Mouse (Mus musculus) T-helper 2 cell (primary cell): ENCODE measurements around the gene Sccpdh.

Experiments
- in situ Hi-C: fragments of 300-600 bp; cut with MboI, MseI; formaldehyde crosslinking; loops from one replicate; pipeline ENCODE4 v1.15.1; 2025; ENCODE audit warnings: high pct_unique_total_duplicates

Gene Sccpdh

DNA sequence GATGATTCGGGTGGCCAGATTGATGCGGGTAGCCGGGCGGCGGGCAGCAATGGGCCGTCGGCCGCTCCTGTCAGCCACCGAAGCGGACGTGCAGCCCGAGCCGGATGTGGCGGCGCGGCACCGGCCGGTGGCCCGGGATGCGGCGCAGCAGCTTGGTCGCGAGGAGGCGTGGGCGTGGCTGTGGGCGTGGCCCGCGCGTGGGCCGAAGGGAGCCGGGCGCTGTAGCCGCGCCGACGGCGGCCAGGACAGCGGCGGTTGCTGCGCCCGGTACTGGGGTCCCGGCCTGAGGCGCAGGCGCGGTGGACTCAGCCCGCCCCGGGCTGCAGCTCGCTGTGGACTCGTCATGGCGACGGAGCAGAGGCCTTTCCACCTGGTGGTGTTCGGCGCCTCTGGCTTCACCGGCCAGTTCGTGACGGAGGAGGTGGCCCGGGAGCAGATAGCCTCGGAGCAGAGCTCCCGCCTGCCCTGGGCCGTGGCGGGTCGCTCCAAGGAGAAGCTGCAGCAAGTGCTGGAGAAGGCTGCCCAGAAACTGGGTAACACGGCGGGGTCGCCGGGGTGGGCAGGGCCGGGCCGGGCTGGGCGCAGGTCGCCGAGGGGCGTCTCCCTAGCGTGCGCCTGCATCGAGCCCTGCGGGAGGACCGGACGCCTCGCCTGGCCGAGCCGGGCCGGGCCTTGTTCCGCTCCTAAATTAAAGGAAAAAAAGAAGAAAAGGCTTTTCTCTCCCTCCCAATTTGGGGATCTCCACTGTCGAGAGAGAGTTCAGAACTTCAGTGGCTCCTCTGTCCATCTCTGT, at the start of gene Sccpdh:
TSS of gene Sccpdh (plus strand) at position 198 of the 793 bp plus-strand sequence.
- in situ Hi-C loops = no loop called here

DNA sequence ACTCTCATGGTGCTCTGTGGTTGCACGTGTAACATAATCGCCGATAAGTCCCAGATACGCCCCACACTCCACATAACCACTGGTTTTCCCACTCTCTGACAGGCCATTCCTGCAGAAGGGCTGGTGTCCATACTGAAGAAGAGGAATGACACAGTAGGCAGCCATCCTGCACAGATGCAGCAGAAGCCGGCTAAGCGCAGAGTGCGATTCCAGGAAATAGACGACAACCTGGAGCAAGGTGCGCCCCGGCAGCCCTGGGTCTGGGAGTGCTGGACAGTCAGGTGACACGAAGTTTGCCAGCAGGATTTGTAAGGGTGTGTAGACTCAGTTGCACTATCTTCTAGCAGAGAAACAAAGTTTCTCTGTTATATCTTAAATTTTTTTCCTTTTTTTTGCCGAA, 45.3 kb upstream of the Sccpdh start:
- in situ Hi-C loops = no loop called here

GRCm38 (mm10) chr1:179623657-179624056, 44.4 kb upstream of the Sccpdh start:
- in situ Hi-C loops = no loop called here

DNA sequence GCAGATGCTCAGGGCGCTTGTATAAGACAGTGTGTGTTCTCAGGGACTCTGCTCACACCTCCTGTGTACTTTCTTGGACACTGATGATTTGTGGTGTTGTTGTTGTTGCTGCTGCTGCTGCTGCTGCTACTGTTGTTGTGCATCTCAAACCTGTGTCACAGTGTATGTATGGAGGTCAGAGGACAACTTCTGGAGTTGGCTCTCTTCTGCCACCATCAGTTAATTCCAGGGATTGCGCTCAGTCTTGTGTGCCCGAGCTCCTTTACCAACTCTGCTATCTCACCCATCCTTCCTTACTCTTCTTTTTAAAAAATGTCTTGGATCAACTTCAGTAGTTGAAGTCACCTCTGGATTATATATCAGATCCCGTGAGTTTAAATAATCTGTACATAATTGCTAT, 43.7 kb upstream of the Sccpdh start:
- in situ Hi-C loops = no loop called here

DNA sequence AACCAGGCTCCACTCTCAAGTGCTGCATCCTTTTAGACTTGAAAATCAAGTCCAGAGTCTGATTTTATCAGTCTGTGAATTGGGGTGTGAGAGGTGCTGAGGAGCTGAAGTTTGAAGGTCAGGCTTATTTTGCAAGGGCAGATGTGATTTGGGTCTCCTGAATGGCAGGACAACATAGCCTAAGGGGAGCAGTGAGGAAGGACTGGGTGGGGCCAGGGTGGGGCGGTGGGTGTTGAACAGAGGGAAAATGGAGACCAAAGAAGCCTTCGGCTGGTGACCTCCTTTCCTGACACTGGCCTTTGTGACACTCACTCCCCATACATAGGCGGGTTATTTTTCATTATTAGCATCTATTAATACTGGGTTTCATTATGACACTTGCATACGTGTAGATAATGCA, 40.2 kb upstream of the Sccpdh start:
- in situ Hi-C loops = no loop called here

DNA sequence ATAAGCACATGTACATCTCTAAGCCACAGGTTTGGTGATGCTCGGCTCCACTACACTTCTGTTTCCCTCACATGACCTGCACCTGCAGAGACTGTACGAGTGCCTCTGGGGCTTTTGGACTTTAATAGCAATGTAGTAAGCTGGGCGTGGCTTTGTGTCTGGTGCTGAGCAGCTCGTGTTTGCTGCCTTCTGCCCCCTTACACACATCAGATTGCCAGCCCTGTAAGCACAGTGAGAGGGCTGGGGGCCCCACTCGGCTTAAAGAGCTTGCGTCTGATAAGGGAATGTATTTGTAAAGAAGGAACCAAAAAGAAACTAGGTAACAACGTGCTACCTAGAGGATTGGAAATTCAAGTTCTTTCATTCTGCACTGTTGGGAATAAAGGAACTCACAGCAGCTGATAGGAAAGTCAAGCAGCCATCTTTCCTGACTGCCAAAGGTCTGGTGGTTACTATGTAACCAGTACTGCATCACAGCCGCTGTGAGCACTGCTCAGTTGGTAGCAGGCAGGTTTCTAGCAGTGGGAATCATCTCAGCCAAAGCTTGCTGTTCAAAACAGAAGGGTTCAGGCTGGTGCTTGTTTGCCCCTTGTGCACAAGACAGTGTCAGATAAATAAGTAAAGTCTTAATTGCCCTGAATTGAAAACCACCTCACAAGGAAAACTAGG, 39.4 kb upstream of the Sccpdh start:
- in situ Hi-C loops = no loop called here

- in situ Hi-C loops = no loop called here
Measured at GRCm38 (mm10) chr1:179629276-179629675, 38.7 kb upstream of the Sccpdh start.

DNA sequence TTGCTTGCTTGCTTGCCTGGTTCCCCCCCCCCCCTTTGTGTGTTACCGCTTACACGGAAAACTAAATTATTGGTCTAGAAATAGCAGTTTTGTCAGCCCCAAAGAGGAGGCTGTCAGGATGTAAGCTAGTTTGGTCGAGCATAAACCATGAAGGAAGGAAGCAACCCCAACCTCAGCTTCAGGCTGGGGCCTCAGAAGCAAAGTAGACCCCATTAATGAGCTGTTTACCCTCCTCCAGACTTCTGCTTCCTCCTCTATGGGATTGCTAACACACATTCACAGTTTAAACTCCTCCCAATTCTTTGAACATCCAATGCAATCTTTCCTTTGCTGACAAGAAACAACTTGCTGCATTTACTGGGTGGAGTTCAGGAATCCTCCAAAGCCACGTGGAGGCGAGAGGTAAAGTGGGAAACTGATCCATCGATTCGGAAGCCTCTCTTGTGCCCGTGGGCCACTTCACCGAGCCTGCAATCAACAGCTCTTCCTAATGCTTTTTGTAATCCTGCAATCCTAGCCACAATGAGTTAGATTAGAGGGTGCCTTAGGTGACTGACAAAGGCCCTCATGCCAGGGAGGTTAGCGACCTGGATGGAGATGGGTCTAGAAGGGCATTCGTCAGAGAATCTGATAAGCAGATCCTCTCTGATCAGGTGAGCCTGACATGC, 35.1 kb upstream of the Sccpdh start:
- in situ Hi-C loops = loop anchor here (5.0 kb wide), 1 partner anchor 126 kb away; no protein-coding TSS in a partner anchor

GRCm38 (mm10) chr1:179633414-179633752, 34.6 kb upstream of the Sccpdh start:
- in situ Hi-C loops = loop anchor here (5.0 kb wide), 1 partner anchor 126 kb away; no protein-coding TSS in a partner anchor

- in situ Hi-C loops = loop anchor here (5.0 kb wide), 1 partner anchor 127 kb away; no protein-coding TSS in a partner anchor
Measured at GRCm38 (mm10) chr1:179634159-179634558, 33.9 kb upstream of the Sccpdh start.

DNA sequence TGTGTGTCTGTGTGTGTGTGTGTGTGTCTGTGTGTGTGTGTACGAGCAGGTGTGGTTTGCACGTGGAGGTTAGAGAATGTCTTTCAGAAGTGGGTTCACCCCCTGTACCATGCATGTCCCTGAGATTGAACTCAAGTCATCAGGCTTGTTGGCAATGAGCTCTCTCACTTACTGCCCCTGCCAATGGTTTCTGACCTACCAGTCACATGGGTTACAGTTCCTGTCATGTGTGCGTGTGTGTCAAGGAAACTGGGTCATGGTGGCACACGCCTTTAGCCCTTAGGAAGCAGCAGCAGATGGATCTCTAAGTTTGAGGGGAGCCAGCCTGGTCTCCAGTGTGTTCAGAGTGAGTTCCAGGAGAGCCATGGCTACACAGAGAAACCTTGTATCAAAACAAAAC, 25.3 kb upstream of the Sccpdh start:
- in situ Hi-C loops = loop anchor here (10.0 kb wide), 1 partner anchor 92 kb away; no protein-coding TSS in a partner anchor

DNA sequence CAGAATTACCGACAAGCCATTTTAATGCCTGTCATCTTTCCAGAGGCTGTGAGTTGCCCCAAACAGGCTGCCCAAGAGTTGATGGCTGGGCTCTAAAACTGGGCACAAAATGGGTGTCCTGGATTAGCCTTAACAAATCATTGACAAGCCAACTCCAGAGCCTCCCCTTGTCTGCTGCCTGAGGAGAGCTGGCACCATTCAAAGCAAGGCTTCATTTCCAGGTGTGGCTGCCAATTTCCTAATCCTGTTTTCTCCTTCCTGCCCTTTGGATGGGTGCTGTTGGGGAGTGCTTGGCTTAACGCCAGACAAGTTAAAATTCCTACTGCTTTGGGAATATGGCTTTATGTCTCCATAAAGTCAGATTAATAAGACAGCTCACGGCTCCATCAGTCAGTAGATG, 23.9 kb upstream of the Sccpdh start:
- in situ Hi-C loops = loop anchor here (10.0 kb wide), 1 partner anchor 91 kb away; no protein-coding TSS in a partner anchor

DNA sequence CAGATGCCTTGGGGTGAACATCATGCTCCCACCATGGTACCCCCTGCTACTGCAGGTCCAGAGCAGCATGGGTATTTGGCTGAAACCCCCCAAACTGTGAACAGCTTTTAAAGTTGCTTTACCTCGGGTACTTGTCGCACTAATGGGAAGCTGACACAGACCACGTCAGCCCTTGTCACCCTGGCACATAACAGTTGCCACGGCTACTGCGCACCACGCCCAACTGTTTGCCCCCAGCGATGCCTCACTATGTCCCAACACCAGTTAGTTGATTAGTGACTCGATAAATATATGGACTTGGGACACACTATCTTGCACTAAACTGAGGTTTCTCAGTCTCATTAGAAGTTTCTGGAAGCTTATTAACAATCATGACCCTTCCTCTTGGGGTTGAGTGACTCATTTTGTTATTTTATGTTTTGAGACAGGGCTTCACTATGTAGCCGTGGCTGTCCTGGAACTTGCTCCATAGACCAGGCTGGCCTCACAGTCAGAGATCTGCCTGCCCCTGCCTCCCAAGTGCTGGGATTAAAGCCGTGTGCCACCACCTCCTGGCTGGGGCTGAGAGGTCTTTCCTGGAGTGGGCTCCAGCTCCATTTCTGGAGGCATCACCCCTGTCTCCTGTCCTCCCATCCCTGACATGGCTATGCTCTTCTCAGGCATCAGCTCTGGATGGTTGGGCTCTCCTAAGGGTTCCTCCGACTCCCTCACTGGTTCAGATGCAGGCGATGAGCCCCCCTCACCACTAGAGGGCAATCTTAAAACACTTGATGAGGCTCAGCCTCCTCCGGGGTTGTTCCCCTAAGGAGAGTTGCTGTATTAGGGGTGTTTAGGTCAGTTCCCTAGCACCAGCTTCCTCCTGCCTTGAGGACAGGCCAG, 22.7 kb upstream of the Sccpdh start:
- in situ Hi-C loops = loop anchor here (10.0 kb wide), 1 partner anchor 89 kb away; no protein-coding TSS in a partner anchor

GRCm38 (mm10) chr1:179645980-179646268, 22.1 kb upstream of the Sccpdh start:
- in situ Hi-C loops = loop anchor here (10.0 kb wide), 1 partner anchor 89 kb away; no protein-coding TSS in a partner anchor

- in situ Hi-C loops = loop anchor here (10.0 kb wide), 1 partner anchor 86 kb away; no protein-coding TSS in a partner anchor
Measured at GRCm38 (mm10) chr1:179648678-179649077, 19.3 kb upstream of the Sccpdh start.

DNA sequence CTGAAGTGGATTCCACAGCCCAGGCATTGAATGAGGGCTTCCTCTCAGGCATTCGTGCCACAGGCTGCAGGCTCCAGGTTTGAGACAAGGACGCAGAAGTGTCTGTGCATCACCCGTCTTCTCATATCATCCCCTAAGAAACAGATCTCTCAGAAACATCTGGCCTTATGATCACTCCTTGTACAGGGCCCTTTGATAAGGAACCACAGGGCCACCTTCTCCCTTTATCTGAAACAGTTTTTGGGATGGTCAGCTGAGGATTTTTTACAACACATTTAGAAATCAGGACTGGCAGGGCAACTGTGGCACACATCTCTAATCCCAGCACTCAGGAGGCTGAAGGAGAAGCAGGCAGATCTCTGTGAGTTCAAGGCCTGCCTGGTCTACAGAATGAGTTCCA, 18.7 kb upstream of the Sccpdh start:
- in situ Hi-C loops = loop anchor here (10.0 kb wide), 1 partner anchor 85 kb away; no protein-coding TSS in a partner anchor

DNA sequence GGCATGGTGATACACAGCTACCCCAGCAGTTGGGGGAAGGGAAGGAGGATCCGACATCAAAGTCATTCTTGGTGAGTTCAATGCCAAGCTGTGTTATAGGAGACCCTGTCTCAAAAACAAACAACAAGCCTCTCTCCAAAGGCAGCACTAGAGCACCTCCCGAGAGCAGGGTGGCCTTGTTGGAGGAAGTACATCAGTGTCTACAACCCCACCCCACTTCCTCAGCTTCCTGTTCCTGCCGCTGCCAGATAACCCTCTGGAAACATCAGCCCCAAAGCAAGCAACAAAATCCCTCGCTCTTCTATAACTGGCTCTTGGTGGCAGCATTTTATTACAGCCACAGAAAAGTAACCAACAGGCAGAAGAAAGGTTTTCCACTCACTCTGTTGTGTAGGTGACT, 17.7 kb upstream of the Sccpdh start:
- in situ Hi-C loops = no loop called here

DNA sequence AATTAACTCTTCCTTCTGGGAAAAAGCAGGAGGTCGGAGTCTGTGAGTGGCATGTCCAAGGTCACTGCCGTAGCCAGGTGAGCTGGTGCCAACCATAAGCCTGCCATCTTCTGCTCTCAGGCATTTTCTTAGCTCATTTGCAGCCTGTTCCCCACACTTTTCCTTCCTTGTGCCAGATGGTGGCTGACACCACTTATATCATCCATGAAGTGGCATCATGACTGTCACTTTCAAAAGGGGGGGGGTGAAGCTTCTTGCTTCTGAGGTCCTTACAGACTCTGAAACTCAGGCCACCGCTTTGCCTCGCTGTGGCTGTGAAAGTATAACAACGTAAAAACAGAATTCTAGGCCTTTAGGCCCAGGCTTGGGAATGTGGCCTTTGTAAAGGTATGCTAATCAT, 16.8 kb upstream of the Sccpdh start:
- in situ Hi-C loops = no loop called here

DNA sequence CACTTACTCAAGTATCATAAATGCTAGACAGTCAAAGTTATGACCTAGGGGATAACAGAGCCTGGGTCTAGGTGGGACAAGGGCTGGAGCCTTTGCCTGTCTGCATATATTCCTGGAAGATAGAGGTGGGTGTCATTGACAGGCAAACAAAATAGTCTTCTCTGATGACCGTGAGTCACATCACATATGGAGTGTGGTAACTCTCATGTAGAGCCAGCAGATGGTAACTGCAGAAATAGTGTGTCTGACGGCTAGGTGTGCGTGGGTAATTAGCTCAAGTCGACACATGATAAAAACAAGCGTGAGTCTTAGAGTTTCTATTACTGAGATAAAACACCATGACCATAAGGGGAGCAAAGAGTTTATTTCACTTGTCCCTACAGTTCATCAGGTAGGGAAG, 4.9 kb upstream of the Sccpdh start:
- in situ Hi-C loops = no loop called here

DNA sequence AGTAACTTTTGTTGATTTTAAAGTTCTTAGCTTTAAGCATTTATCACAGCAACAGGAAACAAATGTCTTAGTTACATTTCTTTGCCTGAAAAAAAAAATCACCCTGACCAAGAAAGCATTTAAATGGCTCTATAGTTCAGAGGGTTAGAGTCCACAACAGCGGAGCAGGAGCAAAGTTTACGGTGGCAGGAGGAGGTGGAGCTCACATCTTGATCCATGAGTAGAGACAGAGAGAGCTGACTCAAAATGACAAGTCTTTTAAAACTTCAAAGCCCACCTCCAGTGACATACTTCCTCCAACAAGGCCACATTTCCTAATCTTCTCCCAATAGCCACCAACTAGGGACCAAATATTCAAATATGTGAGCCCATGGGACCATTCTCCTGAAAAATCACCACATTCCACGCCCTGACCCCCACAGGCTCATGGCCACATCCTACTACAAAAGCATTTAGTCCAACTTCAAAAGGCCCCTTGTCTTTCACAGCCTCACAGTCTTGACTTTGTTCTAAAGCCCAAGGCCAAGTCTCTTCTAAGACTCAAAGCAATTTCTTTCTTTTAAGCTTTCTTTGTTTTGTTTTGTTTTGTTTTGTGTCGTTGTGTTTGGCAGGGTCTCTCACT, 3.6 kb upstream of the Sccpdh start:
- in situ Hi-C loops = no loop called here

- in situ Hi-C loops = no loop called here
Measured at GRCm38 (mm10) chr1:179666971-179667370, 1.0 kb upstream of the Sccpdh start.
